Mouse (Mus musculus) liver, embryonic 12.5 days (tissue): ENCODE results near the gene C1qtnf4. TPM values are rescaled to one million over a fixed set of nuclear protein-coding genes. Genes with fewer than 3 reads are reported as not detected.

Source experiments
- ATAC-seq: fragments of 200-750 bp; cut with Nextera tagmentation; 2 replicates; pipeline ENCODE4 v1.8.0; 2017; ENCODE audit warnings: moderate number of reproducible peaks, mild to moderate bottlenecking, moderate library complexity
- H3K27ac ChIP-seq: fragments of 300-500 bp; sonication (generic); 2 replicates; pipeline ENCODE4 v1.5.1; 2016; ENCODE audit warnings: mild to moderate bottlenecking
- H3K27me3 ChIP-seq: fragments of 300-500 bp; sonication (generic); replicated peaks from 2 replicates; pipeline ENCODE4 v1.6.1; 2016; ENCODE audit warnings: mild to moderate bottlenecking, moderate library complexity
- H3K36me3 ChIP-seq: fragments of 300-500 bp; sonication (generic); 2 replicates; pipeline ENCODE4 v1.6.1; 2016; ENCODE audit warnings: mild to moderate bottlenecking, moderate library complexity
- H3K4me1 ChIP-seq: fragments of 300-500 bp; sonication (generic); 2 replicates; pipeline ENCODE4 v1.6.1; 2016
- H3K4me2 ChIP-seq: fragments of 300-500 bp; sonication (generic); 2 replicates; pipeline ENCODE4 v1.6.1; 2016; ENCODE audit warnings: mild to moderate bottlenecking, moderate library complexity
- H3K4me3 ChIP-seq: fragments of 300-500 bp; sonication (generic); 2 replicates; pipeline ENCODE4 v1.5.1; 2016; ENCODE audit warnings: mild to moderate bottlenecking, moderate library complexity
- H3K9ac ChIP-seq: fragments of 300-500 bp; sonication (generic); 2 replicates; pipeline ENCODE4 v1.6.1; 2016; ENCODE audit warnings: mild to moderate bottlenecking, moderate library complexity
- H3K9me3 ChIP-seq: fragments of 300-500 bp; sonication (generic); replicated peaks from 2 replicates; pipeline ENCODE4 v1.6.1; 2016; ENCODE audit warnings: mild to moderate bottlenecking, moderate library complexity
- WGBS: fragments of 180-500 bp; shearing (Covaris S2); methylation state at CpG from one replicate; pipeline ENCODE4 v1.1.7; 2016; ENCODE audit not compliant: insufficient replicate concordance; 5-methylcytosine and 5-hydroxymethylcytosine counted together
- polyA plus RNA-seq: library from polyadenylated mRNA; unstranded; fragments of >200 nt; fragmentation: Nextera tagmentation; extraction: Ambion mirVana; gene quantifications from 2 replicates; pipeline ENCODE4 v1.2.1, GENCODE M21; 2016

C1qtnf4 gene
- polyA plus RNA-seq, 1 experiment from 2014 or later = 6.6 TPM

GRCm38 (mm10) chr2:90864184-90864583 lies 21.5 kb upstream of the C1qtnf4 start:
- Histone ChIP-seq H3K9ac (no peak overlapping the region), H3K4me3 (no peak overlapping the region), H3K4me1 (peaks cover 27% of the 10 kb centered on the region), H3K27ac (no peak overlapping the region), H3K4me2 (no peak overlapping the region), H3K27me3 (no peaks in the 10 kb centered on the region), H3K36me3 (peaks cover 87% of the 10 kb centered on the region), H3K9me3 (no peaks in the 10 kb centered on the region)
- no peak for ATAC-seq

- Histone ChIP-seq H3K36me3 (peaks cover 65% of the 10 kb centered on the region), H3K4me2 (no peak overlapping the region), H3K4me1 (peaks cover 50% of the 10 kb centered on the region), H3K27me3 (no peaks in the 10 kb centered on the region), H3K4me3 (no peak overlapping the region), H3K9me3 (no peaks in the 10 kb centered on the region), H3K9ac (no peak overlapping the region), H3K27ac (peak overlapping the region; percentile 65; the same call in 1 of the 2 replicates)
- 29% methylated on average over 3 of the region's 3 CpGs for WGBS
- peak; percentile 57 for ATAC-seq
Measured at GRCm38 (mm10) chr2:90866524-90866923, 19.1 kb upstream of the C1qtnf4 start.

- H3K27me3 ChIP-seq = no peaks in the 10 kb centered on the region
- peak overlapping the region; percentile 92 for H3K27ac ChIP-seq
- WGBS = 3% methylated on average over 4 of the region's 4 CpGs
- no peaks in the 10 kb centered on the region for H3K9me3 ChIP-seq
- H3K9ac ChIP-seq = peak overlapping the region; percentile 47
- peaks cover 58% of the 10 kb centered on the region for H3K4me1 ChIP-seq
- H3K4me3 ChIP-seq = peak overlapping the region; percentile 26
- peak; percentile 92 for ATAC-seq
- H3K4me2 ChIP-seq = peak overlapping the region; percentile 65
- peaks cover 29% of the 10 kb centered on the region for H3K36me3 ChIP-seq
Measured at GRCm38 (mm10) chr2:90870136-90870601, 15.5 kb upstream of the C1qtnf4 start.

- Histone ChIP-seq H3K27me3 (no peaks in the 10 kb centered on the region), H3K9ac (peak overlapping the region; percentile 47; the same call in 1 of the 2 replicates), H3K36me3 (peaks cover 17% of the 10 kb centered on the region), H3K4me2 (peak overlapping the region; percentile 65), H3K4me1 (peaks cover 61% of the 10 kb centered on the region), H3K27ac (peak overlapping the region; percentile 92), H3K9me3 (no peaks in the 10 kb centered on the region), H3K4me3 (0 out of 2 replicates have a peak overlapping the region, but pooled peaks have one; percentile 6)
- WGBS = 63% methylated on average over 8 of the region's 8 CpGs
- ATAC-seq = no peak
Measured at GRCm38 (mm10) chr2:90871180-90871961, 14.3 kb upstream of the C1qtnf4 start.

GRCm38 (mm10) chr2:90874025-90874424 lies 11.6 kb upstream of the C1qtnf4 start:
- WGBS = 73% methylated on average over 1 of the region's 1 CpGs

GRCm38 (mm10) chr2:90875239-90875638 lies 10.4 kb upstream of the C1qtnf4 start:
- 36% methylated on average over 2 of the region's 2 CpGs for WGBS
- Histone ChIP-seq H3K4me3 (no peak overlapping the region), H3K4me2 (no peak overlapping the region), H3K27ac (no peak overlapping the region), H3K4me1 (peaks cover 36% of the 10 kb centered on the region), H3K9ac (no peak overlapping the region), H3K36me3 (no peaks in the 10 kb centered on the region), H3K27me3 (peaks cover 27% of the 10 kb centered on the region), H3K9me3 (no peaks in the 10 kb centered on the region)
- ATAC-seq = no peak

More at GRCm38 (mm10) chr2:90874025-90874424, 11.6 kb upstream of the C1qtnf4 start:
- Histone ChIP-seq H3K9ac (no peak overlapping the region), H3K27me3 (peaks cover 16% of the 10 kb centered on the region), H3K4me2 (no peak overlapping the region), H3K9me3 (no peaks in the 10 kb centered on the region), H3K4me1 (peaks cover 36% of the 10 kb centered on the region), H3K27ac (no peak overlapping the region), H3K4me3 (no peak overlapping the region), H3K36me3 (no peaks in the 10 kb centered on the region)
- ATAC-seq = no peak

- no peak overlapping the region for H3K4me3 ChIP-seq
- H3K27me3 ChIP-seq = peaks cover 48% of the 10 kb centered on the region
- no peak for ATAC-seq
- 47% methylated on average over 5 of the region's 5 CpGs for WGBS
- H3K4me2 ChIP-seq = no peak overlapping the region
- H3K9me3 ChIP-seq = no peaks in the 10 kb centered on the region
- H3K27ac ChIP-seq = no peak overlapping the region
- peaks cover 19% of the 10 kb centered on the region for H3K4me1 ChIP-seq
- H3K36me3 ChIP-seq = no peaks in the 10 kb centered on the region
- H3K9ac ChIP-seq = no peak overlapping the region
Measured at GRCm38 (mm10) chr2:90877584-90878259, 7.9 kb upstream of the C1qtnf4 start.

GRCm38 (mm10) chr2:90879419-90879818 lies 6.2 kb upstream of the C1qtnf4 start:
- Histone ChIP-seq H3K27ac (no peak overlapping the region), H3K9ac (no peak overlapping the region), H3K36me3 (no peaks in the 10 kb centered on the region), H3K4me2 (no peak overlapping the region), H3K4me3 (no peak overlapping the region), H3K4me1 (peaks cover 19% of the 10 kb centered on the region), H3K9me3 (0 out of 2 replicates have a peak, but pooled peaks cover 5% of the 10 kb centered on the region), H3K27me3 (peaks cover 65% of the 10 kb centered on the region)
- ATAC-seq = no peak

GRCm38 (mm10) chr2:90880144-90880785 lies 5.4 kb upstream of the C1qtnf4 start:
- Histone ChIP-seq H3K9ac (no peak overlapping the region), H3K9me3 (0 out of 2 replicates have a peak, but pooled peaks cover 5% of the 10 kb centered on the region), H3K27me3 (peaks cover 73% of the 10 kb centered on the region), H3K4me2 (no peak overlapping the region), H3K4me3 (no peak overlapping the region), H3K4me1 (peaks cover 23% of the 10 kb centered on the region), H3K27ac (no peak overlapping the region), H3K36me3 (no peaks in the 10 kb centered on the region)
- 24% methylated on average over 6 of the region's 6 CpGs for WGBS
- ATAC-seq = no peak

- Histone ChIP-seq H3K27ac (no peak overlapping the region), H3K4me3 (no peak overlapping the region), H3K36me3 (no peaks in the 10 kb centered on the region), H3K4me2 (no peak overlapping the region), H3K9me3 (0 out of 2 replicates have a peak, but pooled peaks cover 5% of the 10 kb centered on the region), H3K27me3 (peaks cover 89% of the 10 kb centered on the region), H3K9ac (no peak overlapping the region), H3K4me1 (peaks cover 33% of the 10 kb centered on the region)
- no peak for ATAC-seq
- 62% methylated on average over 2 of the region's 2 CpGs for WGBS
Measured at GRCm38 (mm10) chr2:90881824-90882223, 3.8 kb upstream of the C1qtnf4 start.

- no peak for ATAC-seq
- peak overlapping the region; percentile 70 for H3K4me2 ChIP-seq
- no peak overlapping the region for H3K4me3 ChIP-seq
Measured at GRCm38 (mm10) chr2:90886436-90886835, 776 bp downstream of the C1qtnf4 start.

GRCm38 (mm10) chr2:90887627-90888026 lies 2.0 kb downstream of the C1qtnf4 start:
- 0 out of 2 replicates have a peak, but pooled peaks cover 5% of the 10 kb centered on the region for H3K9me3 ChIP-seq
- no peak overlapping the region for H3K4me2 ChIP-seq
- H3K27me3 ChIP-seq = peaks cover 85% of the 10 kb centered on the region
- H3K4me1 ChIP-seq = peaks cover 62% of the 10 kb centered on the region
- H3K36me3 ChIP-seq = peaks cover 6% of the 10 kb centered on the region
- 58% methylated on average over 5 of the region's 5 CpGs for WGBS
- H3K9ac ChIP-seq = no peak overlapping the region
- no peak overlapping the region for H3K27ac ChIP-seq
- no peak for ATAC-seq
- H3K4me3 ChIP-seq = no peak overlapping the region

More at GRCm38 (mm10) chr2:90886436-90886835, 776 bp downstream of the C1qtnf4 start:
- Histone ChIP-seq H3K9me3 (0 out of 2 replicates have a peak, but pooled peaks cover 5% of the 10 kb centered on the region), H3K27me3 (peaks cover 91% of the 10 kb centered on the region), H3K36me3 (no peaks in the 10 kb centered on the region), H3K9ac (no peak overlapping the region), H3K4me1 (peaks cover 51% of the 10 kb centered on the region), H3K27ac (no peak overlapping the region)
- WGBS = 38% methylated on average over 6 of the region's 6 CpGs
